Mouse (Mus musculus): ENCODE results near the gene E130114P18Rik.

E130114P18Rik gene

DNA sequence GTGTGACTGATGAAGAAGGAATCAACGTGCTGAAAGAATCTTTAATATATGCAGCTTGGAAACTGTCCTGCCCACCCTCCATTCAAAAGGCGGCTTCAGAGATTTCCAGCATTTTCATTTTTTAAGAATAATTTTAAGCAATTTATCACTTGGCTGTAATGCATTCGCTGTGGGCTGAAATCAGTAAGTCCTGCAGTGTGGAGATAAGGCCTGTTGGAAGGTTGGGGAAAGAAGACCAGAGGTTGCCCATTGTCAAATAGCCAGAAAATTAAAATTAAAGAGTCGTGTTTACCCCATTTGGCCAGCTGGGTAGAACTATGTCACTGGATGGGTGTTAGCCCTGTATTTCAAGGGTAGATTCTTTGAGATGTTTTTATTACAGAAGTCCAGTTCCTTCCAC, 168.5 kb downstream of the E130114P18Rik start:
- no peak for DNase-seq (ENCODE audit: low read depth, low spot score)

- DNase-seq (ENCODE audit: low read depth, low spot score) = no peak
Observed at GRCm38 (mm10) chr4:97608728-97609127, 169.2 kb downstream of the E130114P18Rik start.

- no peak for DNase-seq (ENCODE audit: low read depth, low spot score)
Observed at GRCm38 (mm10) chr4:97608134-97608533, 169.7 kb downstream of the E130114P18Rik start.

GRCm38 (mm10) chr4:97607169-97607568, 170.7 kb downstream of the E130114P18Rik start:
- DNase-seq (ENCODE audit: low read depth, low spot score) = no peak

DNA sequence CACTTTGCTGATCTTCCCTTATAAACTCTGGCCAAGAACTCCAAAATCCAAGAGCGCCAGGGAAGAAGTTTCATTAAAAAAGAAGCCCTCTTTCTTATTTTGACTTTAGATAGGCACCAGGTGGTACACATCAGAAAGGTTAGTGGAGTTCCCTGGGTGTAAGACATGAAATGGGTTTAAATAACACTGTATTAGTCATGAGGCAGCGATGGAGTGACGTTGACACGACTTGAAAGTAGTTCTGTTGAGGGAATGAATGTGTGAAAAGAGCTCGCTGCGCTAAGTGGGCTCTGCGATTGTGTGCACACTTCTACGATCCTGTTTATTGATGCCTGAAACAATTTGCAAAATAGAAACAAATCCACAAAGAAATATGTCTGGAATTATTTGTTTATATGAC, 171.4 kb downstream of the E130114P18Rik start:
- no peak for DNase-seq (ENCODE audit: low read depth, low spot score)

DNA sequence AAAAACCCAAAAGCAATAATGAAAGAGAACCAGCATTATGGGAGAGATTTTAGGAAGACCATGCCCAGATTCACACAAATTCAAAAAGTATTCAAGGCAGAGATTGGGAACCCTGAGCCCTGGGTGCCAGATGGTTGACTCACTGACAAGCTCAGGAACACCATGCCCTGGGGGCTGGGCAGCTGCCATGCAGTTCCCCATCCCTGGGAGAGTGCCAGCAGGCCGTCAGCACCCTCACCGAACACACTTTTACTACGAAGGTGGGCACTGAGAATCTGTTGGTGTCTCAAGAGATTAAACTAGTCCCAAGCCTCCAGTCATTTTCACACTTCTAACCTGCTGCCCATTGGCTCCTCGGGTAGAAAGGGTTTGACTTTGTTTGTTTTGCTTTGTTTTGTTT, 175.3 kb downstream of the E130114P18Rik start:
- no peak for DNase-seq (ENCODE audit: low read depth, low spot score)

DNA sequence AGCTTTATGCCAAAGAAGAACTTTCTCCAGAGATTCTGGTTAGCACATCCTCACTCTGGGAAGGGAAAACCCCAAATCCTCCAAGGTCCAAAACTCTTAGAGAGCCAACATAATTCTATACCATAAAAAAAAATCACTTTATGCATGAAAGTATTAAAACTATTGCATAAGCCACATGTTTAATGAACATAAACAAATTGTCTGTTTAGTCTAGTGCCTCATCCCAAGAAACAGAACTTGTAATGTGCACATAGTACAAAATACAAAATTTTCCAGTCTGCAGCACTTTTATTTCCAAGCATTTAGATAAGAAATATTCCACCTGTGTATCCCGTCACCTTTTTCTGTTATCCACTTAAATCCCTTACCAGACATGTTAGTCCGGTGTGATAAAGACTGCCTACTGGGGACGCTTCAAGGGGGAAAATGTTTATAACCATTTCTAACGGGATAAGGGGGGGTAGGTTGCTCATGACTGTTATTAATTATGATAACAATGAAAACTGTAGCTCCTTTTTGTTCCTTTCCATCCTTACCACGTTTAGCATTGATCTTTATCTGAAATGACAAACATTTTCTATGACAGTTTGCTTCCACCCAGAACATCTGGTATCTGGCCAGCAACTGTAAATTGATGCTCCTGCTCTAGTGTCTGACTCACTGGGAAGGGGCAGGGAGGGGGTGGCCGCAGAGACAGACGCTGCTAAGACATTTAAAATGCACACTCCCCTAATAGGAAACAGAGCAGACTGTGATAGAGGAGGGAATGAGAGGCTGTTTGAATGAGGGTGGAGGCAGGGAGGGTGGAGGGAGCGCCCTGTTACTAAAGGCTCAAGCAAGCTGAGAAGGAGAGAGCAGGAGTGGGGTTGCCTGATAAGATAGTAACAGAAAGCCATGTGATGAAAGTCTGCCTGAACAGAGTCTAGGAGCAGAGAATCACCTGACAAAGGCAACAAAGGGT, 176.7 kb downstream of the E130114P18Rik start:
- no peak for DNase-seq (ENCODE audit: low read depth, low spot score)

- DNase-seq (ENCODE audit: low read depth, low spot score) = no peak
Observed at GRCm38 (mm10) chr4:97597443-97597842, 180.4 kb downstream of the E130114P18Rik start.

GRCm38 (mm10) chr4:97596348-97596747, 181.5 kb downstream of the E130114P18Rik start:
- no peak for DNase-seq (ENCODE audit: low read depth, low spot score)

GRCm38 (mm10) chr4:97593869-97594268, 184.0 kb downstream of the E130114P18Rik start:
- DNase-seq (ENCODE audit: low read depth, low spot score) = no peak

DNA sequence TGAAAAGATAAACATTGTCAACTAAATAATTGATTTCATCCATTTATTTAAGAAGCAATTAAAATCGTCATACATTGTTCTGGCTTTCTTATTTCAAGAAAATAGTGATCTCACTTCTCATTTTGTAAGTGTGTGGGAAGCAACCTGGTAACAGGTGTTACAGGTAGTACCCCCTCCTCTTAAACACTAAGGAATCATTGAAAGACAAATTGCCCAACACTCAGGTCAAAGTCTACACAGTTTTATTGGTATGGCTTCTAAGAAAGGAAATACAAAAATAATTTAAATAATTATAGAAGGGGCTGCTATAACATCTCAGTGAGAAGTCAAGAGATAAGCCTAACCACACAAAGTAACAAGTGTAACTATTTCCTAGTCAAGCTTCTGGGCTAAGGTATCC, 188.1 kb downstream of the E130114P18Rik start:
- DNase-seq (ENCODE audit: low read depth, low spot score) = no peak

GRCm38 (mm10) chr4:97587412-97588010, 190.4 kb downstream of the E130114P18Rik start:
- DNase-seq (ENCODE audit: low read depth, low spot score) = no peak

GRCm38 (mm10) chr4:97585170-97585569, 192.7 kb downstream of the E130114P18Rik start:
- no peak for DNase-seq (ENCODE audit: low read depth, low spot score)

GRCm38 (mm10) chr4:97584445-97585130, 193.3 kb downstream of the E130114P18Rik start:
- no peak for DNase-seq (ENCODE audit: low read depth, low spot score)

DNA sequence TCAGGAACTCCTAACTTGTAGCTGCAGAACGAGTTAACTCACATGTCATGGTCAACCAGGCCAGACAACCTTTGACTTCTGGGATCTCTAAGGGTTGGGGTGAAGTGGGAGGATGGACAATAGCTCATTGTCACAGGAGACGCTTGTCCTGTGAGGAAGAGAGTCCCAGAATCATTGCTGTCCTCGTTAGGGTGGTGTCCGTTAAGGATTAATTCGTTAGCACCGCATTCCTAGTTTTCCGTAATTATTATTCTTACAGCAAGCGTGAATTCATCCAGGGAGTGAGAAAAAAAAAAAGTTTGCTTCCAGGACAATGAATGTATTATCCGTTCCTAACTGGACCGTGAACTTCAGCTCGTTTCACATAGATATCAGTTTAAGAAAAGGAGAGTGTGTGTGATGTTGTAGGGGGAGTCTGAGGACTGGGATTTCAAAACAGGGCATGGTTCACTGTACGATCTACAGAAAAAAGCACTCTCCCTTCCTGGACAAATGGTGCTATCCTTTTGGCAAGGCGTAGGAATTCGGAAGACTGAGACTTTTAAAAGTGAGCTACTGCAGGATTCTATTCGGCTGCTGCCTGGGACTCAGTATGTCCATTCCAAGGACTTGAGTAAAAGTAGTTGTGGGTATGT, 195.0 kb downstream of the E130114P18Rik start:
- DNase-seq (ENCODE audit: low read depth, low spot score) = no peak

GRCm38 (mm10) chr4:97582064-97582415, 195.8 kb downstream of the E130114P18Rik start:
- DNase-seq (ENCODE audit: low read depth, low spot score) = no peak

DNA sequence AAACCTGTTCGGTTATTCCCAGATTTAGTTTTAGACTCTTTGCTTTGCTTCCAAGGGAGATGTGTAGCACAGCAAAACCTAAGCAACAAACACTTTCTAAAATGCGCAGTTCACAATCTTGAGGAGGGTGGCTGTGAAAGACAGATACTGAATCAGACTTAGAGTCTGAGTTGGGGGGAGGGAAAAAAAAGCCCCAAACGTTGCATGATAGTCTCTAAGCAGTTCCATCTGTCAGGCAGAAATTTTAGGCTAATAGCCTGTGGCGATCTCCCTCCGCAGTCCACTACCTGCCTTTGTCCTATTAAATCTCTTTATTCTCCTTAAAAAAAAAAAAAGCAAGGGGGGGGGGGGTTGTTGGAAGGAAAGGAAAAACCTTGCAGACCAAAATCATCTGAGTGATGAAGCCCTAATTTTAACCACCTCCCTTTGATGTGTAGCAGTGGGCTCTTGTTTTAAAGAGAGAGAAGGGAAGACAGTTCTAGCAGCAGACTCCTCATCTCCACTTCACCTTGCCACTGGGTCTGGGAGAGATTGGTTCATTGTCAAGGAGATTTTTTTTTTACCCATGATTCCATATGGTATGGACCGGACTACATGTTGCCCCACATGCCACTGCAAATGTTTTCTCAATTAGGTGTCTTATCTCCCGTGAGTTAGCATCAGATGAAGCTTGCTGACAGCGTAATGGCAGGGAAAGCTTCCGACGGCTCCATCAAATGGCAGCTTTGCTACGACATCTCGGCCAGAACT, 196.4 kb downstream of the E130114P18Rik start:
- DNase-seq (ENCODE audit: low read depth, low spot score) = no peak

GRCm38 (mm10) chr4:97580906-97581305, 197.0 kb downstream of the E130114P18Rik start:
- no peak for DNase-seq (ENCODE audit: low read depth, low spot score)

GRCm38 (mm10) chr4:97578571-97579165, 199.2 kb downstream of the E130114P18Rik start:
- no peak for DNase-seq (ENCODE audit: low read depth, low spot score)

DNA sequence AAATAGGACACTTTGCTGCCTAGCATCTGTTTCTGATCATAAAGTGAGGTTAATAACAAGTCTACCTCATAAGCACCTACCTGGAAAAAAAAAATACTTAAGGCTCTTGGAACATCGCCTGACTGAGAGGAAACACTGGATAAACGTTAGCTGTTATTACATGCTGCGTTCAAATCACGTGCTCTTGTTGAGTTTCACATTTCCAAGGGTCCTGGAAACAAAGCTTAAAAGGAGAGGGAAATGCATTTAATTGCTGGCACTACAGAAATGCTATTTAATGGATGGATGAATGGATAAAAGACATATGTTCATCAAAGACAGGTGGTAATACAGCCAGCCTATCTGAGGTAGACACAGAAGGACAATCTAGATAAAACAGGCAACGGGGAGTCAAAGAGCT, 200.4 kb downstream of the E130114P18Rik start:
- DNase-seq (ENCODE audit: low read depth, low spot score) = no peak

- no peak for DNase-seq (ENCODE audit: low read depth, low spot score)
Observed at GRCm38 (mm10) chr4:97575447-97575846, 202.4 kb downstream of the E130114P18Rik start.

Data from brain, embryonic 18.5 days (tissue).